Mouse (Mus musculus): Measurements from ENCODE around the gene Gse1. TPM values are rescaled to one million over a fixed set of nuclear protein-coding genes. Genes with fewer than 3 reads are reported as not detected.
"Not testable (repeated sequence)": the region's sequence is repeated elsewhere in the genome, so short reads cannot be mapped to it uniquely, and the experiment has no call there.

Gse1 gene
- polyA plus RNA-seq, 1 experiment from 2014 or later: 15.4 TPM

- WGBS: 59% methylated on average over 7 of the region's 7 CpGs
- Histone ChIP-seq H3K9ac (no peak overlapping the region), H3K4me3 (no peak overlapping the region), H3K27ac (replicated peaks) (no peak overlapping the region), H3K4me1 (replicated peaks) (peaks cover 69% of the 10 kb centered on the region), H3K27me3 (no peaks in the 10 kb centered on the region), H3K36me3 (no peaks in the 10 kb centered on the region), H3K9me3 (no peaks in the 10 kb centered on the region), H3K4me2 (no peak overlapping the region)
- ATAC-seq (ENCODE audit: low FRiP score, low read depth): no peak
Measured at GRCm38 (mm10) chr8:120351332-120352071, 123.2 kb downstream of the Gse1 start.

- no peaks in the 10 kb centered on the region for H3K27me3 ChIP-seq
- H3K4me2 ChIP-seq: no peak overlapping the region
- no peak overlapping the region for H3K4me3 ChIP-seq
- H3K9ac ChIP-seq: no peak overlapping the region
- H3K36me3 ChIP-seq: no peaks in the 10 kb centered on the region
- WGBS: 44% methylated on average over 10 of the region's 10 CpGs
- H3K27ac ChIP-seq (replicated peaks): no peak overlapping the region
- H3K9me3 ChIP-seq: no peaks in the 10 kb centered on the region
- ATAC-seq (ENCODE audit: low FRiP score, low read depth): no peak
- H3K4me1 ChIP-seq (replicated peaks): peaks cover 64% of the 10 kb centered on the region
Measured at GRCm38 (mm10) chr8:120352096-120352495, 123.8 kb downstream of the Gse1 start.

GRCm38 (mm10) chr8:120356067-120356466, 127.8 kb downstream of the Gse1 start:
- H3K27ac ChIP-seq (replicated peaks): no peak overlapping the region
- ATAC-seq (ENCODE audit: low FRiP score, low read depth): peak; percentile 13; the same call in 1 of the 2 replicates
- H3K4me2 ChIP-seq: no peak overlapping the region
- no peak overlapping the region for H3K4me3 ChIP-seq
- H3K4me1 ChIP-seq (replicated peaks): peaks cover 52% of the 10 kb centered on the region
- no peak overlapping the region for H3K9ac ChIP-seq
- H3K27me3 ChIP-seq: no peaks in the 10 kb centered on the region
- WGBS: 28% methylated on average over 9 of the region's 9 CpGs
- H3K36me3 ChIP-seq: no peaks in the 10 kb centered on the region
- H3K9me3 ChIP-seq: no peaks in the 10 kb centered on the region

GRCm38 (mm10) chr8:120357504-120357903, 129.2 kb downstream of the Gse1 start:
- H3K36me3 ChIP-seq: no peaks in the 10 kb centered on the region
- no peak overlapping the region for H3K9ac ChIP-seq
- no peaks in the 10 kb centered on the region for H3K9me3 ChIP-seq
- no peaks in the 10 kb centered on the region for H3K27me3 ChIP-seq
- H3K27ac ChIP-seq (replicated peaks): no peak overlapping the region
- peaks cover 51% of the 10 kb centered on the region for H3K4me1 ChIP-seq (replicated peaks)
- H3K4me2 ChIP-seq: no peak overlapping the region
- H3K4me3 ChIP-seq: no peak overlapping the region
- no peak for ATAC-seq (ENCODE audit: low FRiP score, low read depth)
- WGBS: 52% methylated on average over 6 of the region's 6 CpGs

GRCm38 (mm10) chr8:120361301-120361700, 133.0 kb downstream of the Gse1 start:
- H3K4me1 ChIP-seq (replicated peaks): peaks cover 28% of the 10 kb centered on the region
- no peaks in the 10 kb centered on the region for H3K9me3 ChIP-seq
- 0 out of 2 replicates have a peak, but pooled peaks have one; percentile 32 for ATAC-seq (ENCODE audit: low FRiP score, low read depth)
- no peak overlapping the region for H3K4me3 ChIP-seq
- 0 out of 2 replicates have a peak overlapping the region, but pooled peaks have one; percentile 39 for H3K27ac ChIP-seq (replicated peaks)
- no peak overlapping the region for H3K9ac ChIP-seq
- H3K27me3 ChIP-seq: no peaks in the 10 kb centered on the region
- 41% methylated on average over 6 of the region's 8 CpGs for WGBS
- H3K36me3 ChIP-seq: no peaks in the 10 kb centered on the region
- H3K4me2 ChIP-seq: no peak overlapping the region

- no peaks in the 10 kb centered on the region for H3K27me3 ChIP-seq
- no peak overlapping the region for H3K27ac ChIP-seq (replicated peaks)
- no peak for ATAC-seq (ENCODE audit: low FRiP score, low read depth)
- H3K9ac ChIP-seq: no peak overlapping the region
- H3K4me1 ChIP-seq (replicated peaks): peaks cover 25% of the 10 kb centered on the region
- no peak overlapping the region for H3K4me2 ChIP-seq
- 63% methylated on average over 10 of the region's 10 CpGs for WGBS
- H3K36me3 ChIP-seq: no peaks in the 10 kb centered on the region
- no peak overlapping the region for H3K4me3 ChIP-seq
- H3K9me3 ChIP-seq: no peaks in the 10 kb centered on the region
Measured at GRCm38 (mm10) chr8:120363552-120364071, 135.4 kb downstream of the Gse1 start.

GRCm38 (mm10) chr8:120364093-120364725, 136.0 kb downstream of the Gse1 start:
- H3K4me3 ChIP-seq: no peak overlapping the region
- H3K36me3 ChIP-seq: no peaks in the 10 kb centered on the region
- peaks cover 31% of the 10 kb centered on the region for H3K4me1 ChIP-seq (replicated peaks)
- H3K9ac ChIP-seq: no peak overlapping the region
- H3K27ac ChIP-seq (replicated peaks): no peak overlapping the region
- WGBS: 39% methylated on average over 7 of the region's 7 CpGs
- no peak overlapping the region for H3K4me2 ChIP-seq
- H3K9me3 ChIP-seq: no peaks in the 10 kb centered on the region
- ATAC-seq (ENCODE audit: low FRiP score, low read depth): no peak
- H3K27me3 ChIP-seq: no peaks in the 10 kb centered on the region

GRCm38 (mm10) chr8:120366840-120367239, 138.6 kb downstream of the Gse1 start:
- Histone ChIP-seq H3K9ac (no peak overlapping the region), H3K27me3 (no peaks in the 10 kb centered on the region), H3K9me3 (no peaks in the 10 kb centered on the region), H3K36me3 (no peaks in the 10 kb centered on the region), H3K4me3 (no peak overlapping the region), H3K4me1 (replicated peaks) (peaks cover 19% of the 10 kb centered on the region), H3K4me2 (no peak overlapping the region), H3K27ac (replicated peaks) (no peak overlapping the region)
- 86% methylated on average over 6 of the region's 6 CpGs for WGBS
- no peak for ATAC-seq (ENCODE audit: low FRiP score, low read depth)

- not testable (repeated sequence) for H3K9me3 ChIP-seq; ATAC-seq (ENCODE audit: low FRiP score, low read depth); H3K36me3 ChIP-seq; H3K27me3 ChIP-seq; H3K4me2 ChIP-seq; H3K9ac ChIP-seq; H3K4me3 ChIP-seq
- H3K4me1 ChIP-seq (replicated peaks): peaks cover 18% of the 10 kb centered on the region
- H3K27ac ChIP-seq (replicated peaks): peak overlapping the region; percentile 71
- 81% methylated on average over 1 of the region's 1 CpGs for WGBS
Measured at GRCm38 (mm10) chr8:120368191-120368590, 139.9 kb downstream of the Gse1 start.

GRCm38 (mm10) chr8:120368814-120369649, 140.8 kb downstream of the Gse1 start:
- H3K27me3 ChIP-seq: no peaks in the 10 kb centered on the region
- H3K9me3 ChIP-seq: no peaks in the 10 kb centered on the region
- peaks cover 20% of the 10 kb centered on the region for H3K4me1 ChIP-seq (replicated peaks)
- H3K9ac ChIP-seq: no peak overlapping the region
- no peak overlapping the region for H3K4me2 ChIP-seq
- WGBS: 24% methylated on average over 11 of the region's 11 CpGs
- peak; percentile 85 for ATAC-seq (ENCODE audit: low FRiP score, low read depth)
- peak overlapping the region; percentile 71 for H3K27ac ChIP-seq (replicated peaks)
- H3K36me3 ChIP-seq: no peaks in the 10 kb centered on the region
- H3K4me3 ChIP-seq: no peak overlapping the region

GRCm38 (mm10) chr8:120369956-120370355, 141.7 kb downstream of the Gse1 start:
- 48% methylated on average over 7 of the region's 7 CpGs for WGBS
- Histone ChIP-seq H3K4me2 (no peak overlapping the region), H3K9ac (no peak overlapping the region), H3K27me3 (no peaks in the 10 kb centered on the region), H3K27ac (replicated peaks) (no peak overlapping the region), H3K9me3 (no peaks in the 10 kb centered on the region), H3K4me3 (no peak overlapping the region), H3K36me3 (no peaks in the 10 kb centered on the region), H3K4me1 (replicated peaks) (peaks cover 29% of the 10 kb centered on the region)
- ATAC-seq (ENCODE audit: low FRiP score, low read depth): no peak

- 69% methylated on average over 4 of the region's 4 CpGs for WGBS
- no peaks in the 10 kb centered on the region for H3K27me3 ChIP-seq
- no peak overlapping the region for H3K4me2 ChIP-seq
- H3K36me3 ChIP-seq: no peaks in the 10 kb centered on the region
- no peak overlapping the region for H3K4me3 ChIP-seq
- no peaks in the 10 kb centered on the region for H3K9me3 ChIP-seq
- peaks cover 34% of the 10 kb centered on the region for H3K4me1 ChIP-seq (replicated peaks)
- ATAC-seq (ENCODE audit: low FRiP score, low read depth): no peak
- H3K9ac ChIP-seq: no peak overlapping the region
- H3K27ac ChIP-seq (replicated peaks): no peak overlapping the region
Measured at GRCm38 (mm10) chr8:120370461-120370860, 142.2 kb downstream of the Gse1 start.
